Mouse (Mus musculus) stomach, postnatal 0 days (tissue): ENCODE data around the gene Itgb1bp1.

Source experiments
- CTCF ChIP-seq: IDR thresholded peaks from 2 replicates; pipeline ENCODE4 v1.5.1; 2016; ENCODE audit warnings: antibody characterized with exemption, low read depth, mild to moderate bottlenecking, moderate library complexity
- EP300 ChIP-seq: optimal IDR thresholded peaks from 2 replicates; pipeline ENCODE3; 2016; ENCODE audit warnings: antibody characterized with exemption

- TF ChIP-seq CTCF (peak; percentile 69), EP300 (no peak)
Measured at GRCm38 (mm10) chr12:21260494-21261256, 25.4 kb downstream of the Itgb1bp1 start.
